In the genomic region with DNA sequence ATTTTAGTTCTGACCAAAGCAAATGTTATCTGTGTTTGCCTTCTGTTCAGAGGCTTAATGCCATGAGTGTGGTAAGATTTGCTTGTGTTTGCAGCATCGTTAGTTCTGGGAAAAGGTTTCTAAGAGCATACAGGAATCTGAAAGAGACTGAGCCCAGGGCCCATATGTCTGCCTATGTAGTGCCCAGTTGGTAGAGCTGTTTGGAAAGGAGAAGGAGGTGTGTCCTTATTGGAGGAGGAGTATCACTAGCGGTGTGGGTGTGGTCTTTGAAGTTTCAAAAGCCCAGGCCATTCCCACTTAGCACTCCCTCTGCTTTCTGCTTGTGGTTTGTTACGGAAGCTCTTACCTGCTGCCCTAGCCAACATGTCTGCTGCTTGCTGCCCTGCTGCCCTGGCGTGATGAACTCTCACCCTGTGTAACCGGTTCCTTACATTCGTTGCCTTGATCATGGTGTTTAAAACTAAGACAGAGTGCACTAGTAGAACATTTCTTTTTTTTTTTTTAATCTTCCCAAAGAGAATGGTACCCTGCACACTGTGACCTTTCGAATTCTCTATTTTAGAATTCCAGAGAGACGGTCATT, we compare ENCODE assay signal across 18 mouse cellular contexts. TPM values are rescaled to one million over a fixed set of nuclear protein-coding genes. Genes with fewer than 3 reads are reported as not detected.
DNase-seq lines count a peak whose midpoint lies in the region; ATAC-seq lines count a peak whose summit lies in the region.
"Had no signal": no experiment of that assay in that cellular context is flagged by ENCODE, and none has a peak within 500 bp of the region (broad histone marks: within the 10 kb centered on the region; RNA-seq: fewer than 3 reads in every experiment).

No protein-coding gene starts in this region.

- H3K4me3 ChIP-seq in forebrain, embryonic 16.5 days (replicated peaks; ENCODE audit: low read length): no peak overlapping the region
- no peak overlapping the region for H3K4me3 ChIP-seq in forebrain, embryonic 14.5 days (ENCODE audit: low read depth, low read length)
- no peak overlapping the region for H3K4me3 ChIP-seq in midbrain, embryonic 16.5 days (ENCODE audit: low read depth, low read length)
- H3K4me3 ChIP-seq in forebrain, embryonic 13.5 days: no peak overlapping the region
- H3K4me3 ChIP-seq: heart, adult 2 months; myocyte had no signal

- no peak overlapping the region for H3K4me2 ChIP-seq in forebrain, embryonic 16.5 days (ENCODE audit: low read length)
- H3K4me2 ChIP-seq in forebrain, embryonic 14.5 days (ENCODE audit: low read length): no peak overlapping the region
- no peak overlapping the region for H3K4me2 ChIP-seq in midbrain, embryonic 16.5 days (ENCODE audit: low read length)
- H3K4me2 ChIP-seq in forebrain, embryonic 13.5 days: no peak overlapping the region

- H3K9ac ChIP-seq in forebrain, embryonic 16.5 days (replicated peaks; ENCODE audit: low read depth, low read length): no peak overlapping the region
- no peak overlapping the region for H3K9ac ChIP-seq in forebrain, embryonic 14.5 days (ENCODE audit: low read length)
- H3K9ac ChIP-seq in midbrain, embryonic 16.5 days (ENCODE audit: low read depth, low read length): no peak overlapping the region
- no peak overlapping the region for H3K9ac ChIP-seq in forebrain, embryonic 13.5 days

- no peaks in the 10 kb centered on the region for H3K36me3 ChIP-seq in forebrain, embryonic 16.5 days (ENCODE audit: control insufficient read depth, insufficient read depth)
- H3K36me3 ChIP-seq in forebrain, embryonic 14.5 days (ENCODE audit: control insufficient read depth, insufficient read depth, low read length): no peaks in the 10 kb centered on the region
- no peaks in the 10 kb centered on the region for H3K36me3 ChIP-seq in midbrain, embryonic 16.5 days (ENCODE audit: control insufficient read depth, insufficient read depth, low read length)
- no peaks in the 10 kb centered on the region for H3K36me3 ChIP-seq in forebrain, embryonic 13.5 days (ENCODE audit: poor library complexity, severe bottlenecking)

- H3K27ac ChIP-seq in forebrain, embryonic 16.5 days (ENCODE audit: low read length): no peak overlapping the region
- no peak overlapping the region for H3K27ac ChIP-seq in forebrain, embryonic 14.5 days (ENCODE audit: low read depth, low read length)
- no peak overlapping the region for H3K27ac ChIP-seq in midbrain, embryonic 16.5 days (ENCODE audit: low read length)
- H3K27ac ChIP-seq in forebrain, embryonic 13.5 days: no peak overlapping the region
- H3K27ac ChIP-seq: heart, adult 2 months had no signal

- no peaks in the 10 kb centered on the region for H3K27me3 ChIP-seq in forebrain, embryonic 16.5 days (replicated peaks; ENCODE audit: control insufficient read depth, insufficient read depth, low read length)
- no peaks in the 10 kb centered on the region for H3K27me3 ChIP-seq in forebrain, embryonic 14.5 days (replicated peaks; ENCODE audit: control insufficient read depth, insufficient read depth, low read length)
- no peaks in the 10 kb centered on the region for H3K27me3 ChIP-seq in midbrain, embryonic 16.5 days (ENCODE audit: control insufficient read depth, insufficient read depth, low read depth, low read length)
- H3K27me3 ChIP-seq in forebrain, embryonic 13.5 days: no peaks in the 10 kb centered on the region

- no peaks in the 10 kb centered on the region for H3K9me3 ChIP-seq in forebrain, embryonic 16.5 days (ENCODE audit: control insufficient read depth, low read length)
- no peaks in the 10 kb centered on the region for H3K9me3 ChIP-seq in forebrain, embryonic 14.5 days (replicated peaks; ENCODE audit: control insufficient read depth, low read length)
- H3K9me3 ChIP-seq in midbrain, embryonic 16.5 days (replicated peaks; ENCODE audit: control insufficient read depth, low read length, poor library complexity, severe bottlenecking): no peaks in the 10 kb centered on the region
- H3K9me3 ChIP-seq in forebrain, embryonic 13.5 days (replicated peaks): no peaks in the 10 kb centered on the region

- DNase-seq in forebrain, embryonic 14.5 days (ENCODE audit: low spot score): no peak
- DNase-seq in urinary bladder, postnatal 14 days (ENCODE audit: low spot score): peak; percentile 3
- no peak for DNase-seq in urinary bladder, postnatal 25 days (ENCODE audit: low spot score)
- DNase-seq in lung, postnatal 10 days: peak; percentile 22
- DNase-seq: adrenal gland, postnatal 25 days; cerebellum, postnatal 14 days; heart, adult 2 months; kidney, postnatal 25 days; right cerebral cortex, postnatal 25 days; thymus, postnatal 25 days had no signal

- no peaks in the 10 kb centered on the region for H3K4me1 ChIP-seq in forebrain, embryonic 16.5 days (replicated peaks; ENCODE audit: control insufficient read depth, insufficient read depth, low read length)
- H3K4me1 ChIP-seq in forebrain, embryonic 14.5 days (ENCODE audit: control insufficient read depth, insufficient read depth, low read length): no peaks in the 10 kb centered on the region
- peaks cover 2% of the 10 kb centered on the region; the same call in 1 of the 2 replicates for H3K4me1 ChIP-seq in midbrain, embryonic 16.5 days (ENCODE audit: control insufficient read depth, insufficient read depth, low read length)
- H3K4me1 ChIP-seq in forebrain, embryonic 13.5 days: no peaks in the 10 kb centered on the region

- ATAC-seq in forebrain, embryonic 16.5 days: 0 out of 2 replicates have a peak, but pooled peaks have one; percentile 36
- no peak for ATAC-seq in forebrain, embryonic 14.5 days
- ATAC-seq in midbrain, embryonic 16.5 days: no peak
- no peak for ATAC-seq in activated CD4-positive, CD25-positive, alpha-beta regulatory T cell, adult 4 months
- ATAC-seq in forebrain, embryonic 13.5 days: no peak
- ATAC-seq: inflammation-experienced regulatory T-cells, adult 6 months had no signal

- 82% methylated on average over 8 of the region's 8 CpGs for WGBS in forebrain, embryonic 16.5 days
- WGBS in forebrain, embryonic 14.5 days: 78% methylated on average over 8 of the region's 8 CpGs
- 84% methylated on average over 8 of the region's 8 CpGs for WGBS in midbrain, embryonic 16.5 days
- 82% methylated on average over 8 of the region's 8 CpGs for WGBS in forebrain, embryonic 13.5 days

RNA-seq across cellular contexts. Expression of gene Morc1, which starts 48.3 kb away (rescaled TPM):
- polyA plus RNA-seq in forebrain, embryonic 16.5 days (2015; fragmentation: Nextera tagmentation; extraction: Ambion mirVana): 0.23 TPM in 1 of 2 replicates, not detected in the other
- polyA plus RNA-seq in forebrain, embryonic 14.5 days (2014; fragmentation: Nextera tagmentation; extraction: Ambion mirVana): 0.08 TPM in 1 of 2 replicates, not detected in the other
- polyA plus RNA-seq in midbrain, embryonic 16.5 days (2015; fragmentation: Nextera tagmentation; extraction: Ambion mirVana): 0.11 TPM in 1 of 2 replicates, not detected in the other
- 1 to 10 TPM in 1 of 2 experiments, under 1 TPM in 1; 0.40 to 1.2 TPM for polyA plus RNA-seq in activated CD4-positive, CD25-positive, alpha-beta regulatory T cell, adult 4 months (2017; shearing (Covaris generic))
- not detected in 2 replicates for polyA plus RNA-seq in forebrain, embryonic 13.5 days (2015; fragmentation: Nextera tagmentation; extraction: Ambion mirVana)
- polyA plus RNA-seq: embryonic facial prominence, embryonic 11.5 days; limb, embryonic 11.5 days; myocyte had no signal

Comparison
In these comparisons a context has a peak if more than half of its experiments do, and no peak if none do; other contexts are left out.
1. DNase-seq: peak in urinary bladder, postnatal 14 days (single experiment) and lung, postnatal 10 days (single experiment); none in forebrain, embryonic 14.5 days (single experiment) and urinary bladder, postnatal 25 days (single experiment).